Mouse (Mus musculus): ENCODE results near the gene Chka.
A peak's percentile ranks its signal among the peaks of the same experiment; 100 is the strongest.

GRCm38 (mm10) chr19:3896208-3896607 lies 44.6 kb downstream of the Chka start:
- no peak for TF ChIP-seq USF1 (IDR thresholded peaks at IDR 0.05; ENCODE audit: low read depth)
- no peak for TF ChIP-seq E2F4 (IDR thresholded peaks at IDR 0.05; ENCODE audit: insufficient read depth)
- peak; percentile 44 for TF ChIP-seq POLR2A (IDR thresholded peaks at IDR 0.05; ENCODE audit: insufficient read length, low read depth)
- no peak for TF ChIP-seq CEBPB (IDR thresholded peaks at IDR 0.05; ENCODE audit: insufficient read depth, poor library complexity, severe bottlenecking)
- no peak for TF ChIP-seq MAX (IDR thresholded peaks at IDR 0.05; ENCODE audit: low read depth)
- no peak for TF ChIP-seq MYOG (IDR thresholded peaks at IDR 0.05; ENCODE audit: control insufficient read depth in 1 of 3, insufficient read depth in 1 of 3, insufficient read length in 2 of 3, low read depth in 2 of 3)
- TF ChIP-seq POLR2AphosphoS2 (IDR thresholded peaks at IDR 0.05; ENCODE audit: insufficient read length, low read depth): peak; percentile 93
- TF ChIP-seq TCF12 (IDR thresholded peaks at IDR 0.05; ENCODE audit: insufficient read depth, poor library complexity, severe bottlenecking): no peak
- no peak for TF ChIP-seq MYOD1 (IDR thresholded peaks at IDR 0.05; ENCODE audit: control insufficient read depth in 1 of 3, insufficient read length in 2 of 3, low read depth in 2 of 3)
- TF ChIP-seq SRF (IDR thresholded peaks at IDR 0.05; ENCODE audit: control insufficient read depth, insufficient read length, low read depth): no peak
- no peak for TF ChIP-seq TCF3 (IDR thresholded peaks at IDR 0.05; ENCODE audit: insufficient read length, low read depth)
